Mouse (Mus musculus): ENCODE data around the gene Cox8a. TPM values are rescaled to one million over a fixed set of nuclear protein-coding genes. Genes with fewer than 3 reads are reported as not detected.

Cox8a gene
- polyA plus RNA-seq, 1 experiment from 2014 or later: 1,144 TPM

Other genes starting within 250 kb of the Cox8a start
- gene Ppp1r14b, start 242.6 kb downstream of the Cox8a start, polyA plus RNA-seq (2014; fragmentation: Nextera tagmentation; extraction: Ambion mirVana): 99.5 and 103 TPM in 2 replicates
- gene Plcb3, start 241.1 kb downstream of the Cox8a start, polyA plus RNA-seq (2014; fragmentation: Nextera tagmentation; extraction: Ambion mirVana): 50.6 and 56.1 TPM in 2 replicates
- gene Fkbp2, start 237.1 kb downstream of the Cox8a start, polyA plus RNA-seq (2014; fragmentation: Nextera tagmentation; extraction: Ambion mirVana): 88.3 and 94.1 TPM in 2 replicates
- 38.5 and 44.7 TPM in 2 replicates for gene Vegfb, start 230.0 kb downstream of the Cox8a start, polyA plus RNA-seq (2014; fragmentation: Nextera tagmentation; extraction: Ambion mirVana)
- 23.8 and 31.2 TPM in 2 replicates for gene Dnajc4, start 225.0 kb downstream of the Cox8a start, polyA plus RNA-seq (2014; fragmentation: Nextera tagmentation; extraction: Ambion mirVana)
- 15.3 and 19.6 TPM in 2 replicates for gene Nudt22, start 221.5 kb downstream of the Cox8a start, polyA plus RNA-seq (2014; fragmentation: Nextera tagmentation; extraction: Ambion mirVana)
- 9.6 and 11.5 TPM in 2 replicates for gene Trpt1, start 221.5 kb downstream of the Cox8a start, polyA plus RNA-seq (2014; fragmentation: Nextera tagmentation; extraction: Ambion mirVana)
- 8.2 and 8.3 TPM in 2 replicates for gene Fermt3, start 198.1 kb downstream of the Cox8a start, polyA plus RNA-seq (2014; fragmentation: Nextera tagmentation; extraction: Ambion mirVana)
- gene Stip1, start 177.6 kb downstream of the Cox8a start, polyA plus RNA-seq (2014; fragmentation: Nextera tagmentation; extraction: Ambion mirVana): 201 and 210 TPM in 2 replicates
- 7.7 and 8.3 TPM in 2 replicates for gene Macrod1, start 160.8 kb downstream of the Cox8a start, polyA plus RNA-seq (2014; fragmentation: Nextera tagmentation; extraction: Ambion mirVana)
- 7.4 and 9.2 TPM in 2 replicates for gene Flrt1, start 111.9 kb downstream of the Cox8a start, polyA plus RNA-seq (2014; fragmentation: Nextera tagmentation; extraction: Ambion mirVana)
- 222 and 238 TPM in 2 replicates for gene Otub1, start 11.3 kb downstream of the Cox8a start, polyA plus RNA-seq (2014; fragmentation: Nextera tagmentation; extraction: Ambion mirVana)
- 59.4 and 59.6 TPM in 2 replicates for gene Naa40, start 23.6 kb upstream of the Cox8a start, polyA plus RNA-seq (2014; fragmentation: Nextera tagmentation; extraction: Ambion mirVana)
- gene Rcor2, start 49.7 kb upstream of the Cox8a start, polyA plus RNA-seq (2014; fragmentation: Nextera tagmentation; extraction: Ambion mirVana): 8.4 and 10.2 TPM in 2 replicates
- gene Mark2, start 124.2 kb upstream of the Cox8a start, polyA plus RNA-seq (2014; fragmentation: Nextera tagmentation; extraction: Ambion mirVana): 54.4 and 63.4 TPM in 2 replicates
- gene Spindoc, start 165.4 kb upstream of the Cox8a start, polyA plus RNA-seq (2014; fragmentation: Nextera tagmentation; extraction: Ambion mirVana): 25.2 and 29.9 TPM in 2 replicates
- 13.8 TPM in 2 replicates for gene 2700081O15Rik, start 200.0 kb upstream of the Cox8a start, polyA plus RNA-seq (2014; fragmentation: Nextera tagmentation; extraction: Ambion mirVana)

All from stomach, embryonic 14.5 days (tissue).